Mouse (Mus musculus): ENCODE data around the gene Basp1. TPM values are rescaled to one million over a fixed set of nuclear protein-coding genes. Genes with fewer than 3 reads are reported as not detected.

Basp1 gene
- polyA plus RNA-seq, 1 experiment from 2014 or later, result 201 TPM

DNA sequence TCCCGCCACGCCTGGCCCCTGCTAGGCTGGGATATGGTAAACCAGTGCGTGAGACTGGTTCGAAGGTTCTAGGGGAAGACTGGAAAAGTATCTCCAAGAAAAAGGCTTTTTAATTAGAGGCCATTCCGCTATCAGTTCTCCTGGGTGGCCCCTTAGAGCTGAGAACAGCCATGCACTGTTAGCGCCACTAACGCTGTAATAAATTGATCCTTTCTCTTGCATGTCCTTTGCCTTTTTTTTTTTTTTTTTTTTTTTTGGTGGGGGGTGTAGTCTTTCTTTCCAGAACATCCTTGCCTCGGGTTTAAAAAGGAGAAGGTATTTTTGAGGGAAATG lies 32.6 kb upstream of the Basp1 start:
- DNase-seq (ENCODE audit: low spot score) (no peak), ATAC-seq (ENCODE audit: insufficient read depth, low FRiP score, low TSS enrichment) (no peak)
- peak overlapping the region; percentile 2 for H3K4me2 ChIP-seq (ENCODE audit: low read depth)
- no peak overlapping the region for H3K4me3 ChIP-seq (ENCODE audit: low read depth, low read length)
- no peaks in the 10 kb centered on the region for H3K4me1 ChIP-seq (ENCODE audit: control insufficient read depth, insufficient read depth, low read length)
- WGBS, result 39% methylated on average over 8 of the region's 8 CpGs
- no peak overlapping the region for H3K9ac ChIP-seq (ENCODE audit: low read length)
- no peaks in the 10 kb centered on the region for H3K36me3 ChIP-seq (ENCODE audit: control insufficient read depth, insufficient read depth, low read length)
- H3K27ac ChIP-seq (ENCODE audit: low read depth, low read length), result no peak overlapping the region
- no peaks in the 10 kb centered on the region for H3K9me3 ChIP-seq (ENCODE audit: control insufficient read depth, low read length)
- H3K27me3 ChIP-seq (ENCODE audit: control insufficient read depth, insufficient read depth, low read length), result no peaks in the 10 kb centered on the region

DNA sequence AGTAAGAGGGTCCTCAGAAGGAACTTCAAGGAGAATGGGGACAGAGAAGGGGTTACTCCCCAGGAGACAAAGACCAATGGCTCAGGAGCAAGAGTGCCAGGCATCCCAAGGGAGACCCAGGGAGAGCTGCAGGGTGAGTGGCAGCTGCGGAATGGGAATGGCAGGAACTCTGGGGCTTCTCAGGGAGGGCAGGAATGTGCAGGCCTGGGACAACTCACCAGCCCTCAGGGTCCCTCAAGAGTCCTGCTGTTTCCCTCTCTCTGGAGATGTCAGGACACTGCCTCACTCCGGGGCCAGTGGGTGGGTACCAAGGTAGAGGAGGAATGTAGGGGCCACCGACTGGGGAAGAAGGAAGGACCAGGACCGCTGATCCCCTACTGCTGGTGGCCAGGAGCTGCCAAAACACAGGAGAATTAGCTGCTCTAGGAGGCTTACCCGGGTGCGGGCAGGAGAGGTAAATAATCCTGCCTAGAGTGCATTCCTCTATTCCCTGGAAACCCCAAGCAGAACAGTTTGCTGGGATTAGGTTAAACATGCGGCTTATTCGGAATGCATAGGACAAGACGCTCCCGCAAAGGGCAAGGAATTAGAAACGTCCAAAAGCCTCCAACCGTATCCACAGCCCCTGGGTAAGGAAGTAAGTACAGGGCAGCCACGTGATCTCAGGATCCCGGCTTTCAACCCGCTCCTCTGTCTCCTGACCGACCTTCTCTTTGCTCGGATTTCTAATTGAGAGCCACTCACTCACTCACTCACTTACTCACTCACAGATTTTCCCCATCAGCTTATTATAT lies 32.0 kb upstream of the Basp1 start:
- Histone ChIP-seq H3K4me3 (ENCODE audit: low read depth, low read length) (no peak overlapping the region), H3K4me2 (ENCODE audit: low read depth) (peak overlapping the region; percentile 2), H3K4me1 (ENCODE audit: control insufficient read depth, insufficient read depth, low read length) (no peaks in the 10 kb centered on the region), H3K9ac (ENCODE audit: low read length) (no peak overlapping the region), H3K36me3 (ENCODE audit: control insufficient read depth, insufficient read depth, low read length) (no peaks in the 10 kb centered on the region), H3K27ac (ENCODE audit: low read depth, low read length) (no peak overlapping the region), H3K9me3 (ENCODE audit: control insufficient read depth, low read length) (no peaks in the 10 kb centered on the region), H3K27me3 (ENCODE audit: control insufficient read depth, insufficient read depth, low read length) (no peaks in the 10 kb centered on the region)
- 13% methylated on average over 17 of the region's 17 CpGs for WGBS
- DNase-seq (ENCODE audit: low spot score), result peak; percentile 37
- no peak for ATAC-seq (ENCODE audit: insufficient read depth, low FRiP score, low TSS enrichment)

DNA sequence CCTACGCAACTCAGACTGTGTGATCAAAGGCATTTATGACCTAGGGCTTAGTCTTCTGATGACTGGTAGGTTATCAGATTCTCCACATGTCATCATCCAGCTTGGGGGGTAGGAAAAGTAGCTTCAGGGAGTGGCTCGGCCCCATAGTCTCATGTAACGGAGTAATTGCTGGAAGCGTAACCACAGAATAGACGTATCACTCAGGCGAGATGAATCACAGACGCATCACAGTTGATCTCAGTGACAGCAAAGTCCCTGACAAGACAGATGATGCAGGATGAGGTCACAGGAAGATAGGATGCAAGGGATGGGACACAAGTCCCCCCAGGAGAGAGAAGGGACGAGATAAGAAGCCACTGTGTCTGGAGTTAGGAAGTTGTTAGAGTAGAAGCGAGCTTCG lies 30.6 kb upstream of the Basp1 start:
- Histone ChIP-seq H3K4me1 (ENCODE audit: control insufficient read depth, insufficient read depth, low read length) (no peaks in the 10 kb centered on the region), H3K9ac (ENCODE audit: low read length) (no peak overlapping the region), H3K9me3 (ENCODE audit: control insufficient read depth, low read length) (no peaks in the 10 kb centered on the region), H3K27me3 (ENCODE audit: control insufficient read depth, insufficient read depth, low read length) (no peaks in the 10 kb centered on the region), H3K4me2 (ENCODE audit: low read depth) (no peak overlapping the region), H3K4me3 (ENCODE audit: low read depth, low read length) (no peak overlapping the region), H3K27ac (ENCODE audit: low read depth, low read length) (no peak overlapping the region), H3K36me3 (ENCODE audit: control insufficient read depth, insufficient read depth, low read length) (no peaks in the 10 kb centered on the region)
- DNase-seq (ENCODE audit: low spot score), result no peak
- no peak for ATAC-seq (ENCODE audit: insufficient read depth, low FRiP score, low TSS enrichment)
- 79% methylated on average over 10 of the region's 10 CpGs for WGBS

DNA sequence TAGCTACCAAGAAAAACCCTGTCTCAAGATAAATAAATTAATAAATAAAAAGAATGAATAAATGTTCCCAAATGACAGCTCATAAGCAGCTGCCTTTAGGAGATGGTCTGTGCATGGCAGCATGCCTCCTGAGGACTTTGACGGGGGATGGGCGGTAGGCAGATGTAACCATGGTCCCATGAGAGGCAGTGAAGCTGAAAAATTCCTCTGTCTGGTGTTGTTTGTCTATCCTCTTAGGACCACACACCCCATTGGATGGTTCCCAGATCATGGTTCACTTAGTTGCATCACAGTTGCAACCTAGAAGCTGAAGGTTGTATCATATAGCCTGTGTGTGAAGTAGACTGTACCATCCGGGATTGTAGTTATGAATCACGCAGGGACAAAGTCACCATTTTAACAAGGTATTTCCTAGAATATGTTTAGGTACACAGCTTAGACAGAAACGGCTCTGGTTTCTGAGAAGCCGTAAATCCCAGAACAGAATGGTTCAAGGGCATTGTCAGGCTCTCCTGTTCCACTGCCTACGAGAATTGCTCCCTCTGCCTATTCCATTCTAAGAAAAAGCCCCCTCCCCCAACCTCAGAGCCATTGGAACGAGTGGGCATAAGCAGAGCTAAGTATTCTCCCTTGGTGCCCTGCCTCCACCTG lies 29.7 kb upstream of the Basp1 start:
- H3K9me3 ChIP-seq (ENCODE audit: control insufficient read depth, low read length), result no peaks in the 10 kb centered on the region
- ATAC-seq (ENCODE audit: insufficient read depth, low FRiP score, low TSS enrichment) (no peak), DNase-seq (ENCODE audit: low spot score) (no peak)
- no peak overlapping the region for H3K4me3 ChIP-seq (ENCODE audit: low read depth, low read length)
- H3K27me3 ChIP-seq (ENCODE audit: control insufficient read depth, insufficient read depth, low read length), result no peaks in the 10 kb centered on the region
- H3K9ac ChIP-seq (ENCODE audit: low read length), result no peak overlapping the region
- H3K36me3 ChIP-seq (ENCODE audit: control insufficient read depth, insufficient read depth, low read length), result no peaks in the 10 kb centered on the region
- no peaks in the 10 kb centered on the region for H3K4me1 ChIP-seq (ENCODE audit: control insufficient read depth, insufficient read depth, low read length)
- no peak overlapping the region for H3K4me2 ChIP-seq (ENCODE audit: low read depth)
- H3K27ac ChIP-seq (ENCODE audit: low read depth, low read length), result no peak overlapping the region
- WGBS, result 69% methylated on average over 8 of the region's 8 CpGs

DNA sequence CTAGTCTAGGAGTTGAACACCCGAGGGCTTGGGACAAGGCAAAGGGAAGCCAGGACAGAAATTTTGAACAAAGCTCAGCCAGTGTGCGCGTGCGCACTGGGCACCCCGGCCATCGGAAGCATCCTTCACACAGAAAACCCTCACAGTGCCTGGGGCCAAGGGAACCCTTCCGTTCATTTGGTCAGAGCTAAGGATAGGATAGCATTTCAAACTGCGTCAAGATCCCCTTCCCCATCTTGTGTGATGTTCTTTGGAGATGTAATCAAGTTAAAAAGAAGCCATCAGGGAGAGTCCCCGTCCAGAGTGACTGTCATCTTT lies 28.3 kb upstream of the Basp1 start:
- DNase-seq (ENCODE audit: low spot score) (no peak), ATAC-seq (ENCODE audit: insufficient read depth, low FRiP score, low TSS enrichment) (no peak)
- H3K27ac ChIP-seq (ENCODE audit: low read depth, low read length), result no peak overlapping the region
- no peaks in the 10 kb centered on the region for H3K27me3 ChIP-seq (ENCODE audit: control insufficient read depth, insufficient read depth, low read length)
- no peaks in the 10 kb centered on the region for H3K36me3 ChIP-seq (ENCODE audit: control insufficient read depth, insufficient read depth, low read length)
- H3K9ac ChIP-seq (ENCODE audit: low read length), result no peak overlapping the region
- 76% methylated on average over 9 of the region's 9 CpGs for WGBS
- H3K4me1 ChIP-seq (ENCODE audit: control insufficient read depth, insufficient read depth, low read length), result no peaks in the 10 kb centered on the region
- no peak overlapping the region for H3K4me2 ChIP-seq (ENCODE audit: low read depth)
- H3K4me3 ChIP-seq (ENCODE audit: low read depth, low read length), result no peak overlapping the region
- no peaks in the 10 kb centered on the region for H3K9me3 ChIP-seq (ENCODE audit: control insufficient read depth, low read length)

DNA sequence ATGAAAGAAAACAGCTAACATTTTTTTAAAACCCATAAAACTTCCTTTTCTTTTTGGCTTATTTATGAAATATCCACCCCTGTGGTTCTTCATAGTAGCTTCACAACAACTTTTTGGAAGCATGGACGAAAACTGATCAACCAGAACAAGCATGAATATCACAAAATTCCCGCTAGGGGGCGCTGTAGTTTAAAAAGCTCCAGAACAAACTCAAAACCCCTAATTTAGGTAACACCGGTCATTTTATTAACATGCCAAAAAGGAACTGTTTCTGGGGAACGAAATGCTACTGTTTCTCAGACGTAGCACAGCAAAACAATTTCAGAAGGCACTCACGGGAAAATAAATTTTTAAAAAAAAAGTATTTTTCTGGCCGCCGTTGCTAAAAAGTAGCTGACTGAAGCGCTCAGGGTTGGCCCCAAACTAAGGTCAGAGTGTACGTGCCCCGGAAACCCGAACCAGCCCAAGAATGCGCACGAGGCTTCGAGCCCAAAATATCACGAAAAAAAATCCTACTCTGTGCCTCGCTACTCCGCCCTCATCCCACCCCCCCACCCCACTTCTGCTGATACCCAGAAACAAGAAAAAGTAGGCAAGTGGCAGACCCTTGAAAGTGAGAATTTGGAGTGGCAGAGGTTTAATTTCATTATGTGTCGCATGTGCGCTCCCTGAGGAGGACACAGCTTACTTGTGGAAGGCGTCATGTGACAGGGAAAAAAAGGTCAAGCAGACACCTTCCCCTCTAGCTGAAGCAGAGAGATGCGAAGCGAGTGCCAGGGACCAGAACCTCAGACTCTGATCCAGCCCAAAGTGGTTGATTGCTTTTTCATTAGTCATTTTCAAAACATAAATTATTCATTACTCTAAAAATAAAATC lies 27.7 kb upstream of the Basp1 start:
- H3K27ac ChIP-seq (ENCODE audit: low read depth, low read length), result no peak overlapping the region
- no peaks in the 10 kb centered on the region for H3K27me3 ChIP-seq (ENCODE audit: control insufficient read depth, insufficient read depth, low read length)
- ATAC-seq (ENCODE audit: insufficient read depth, low FRiP score, low TSS enrichment) (no peak), DNase-seq (ENCODE audit: low spot score) (peak; percentile 71)
- no peak overlapping the region for H3K9ac ChIP-seq (ENCODE audit: low read length)
- H3K9me3 ChIP-seq (ENCODE audit: control insufficient read depth, low read length), result no peaks in the 10 kb centered on the region
- H3K36me3 ChIP-seq (ENCODE audit: control insufficient read depth, insufficient read depth, low read length), result no peaks in the 10 kb centered on the region
- peak overlapping the region; percentile 27 for H3K4me2 ChIP-seq (ENCODE audit: low read depth)
- H3K4me1 ChIP-seq (ENCODE audit: control insufficient read depth, insufficient read depth, low read length), result no peaks in the 10 kb centered on the region
- no peak overlapping the region for H3K4me3 ChIP-seq (ENCODE audit: low read depth, low read length)
- 27% methylated on average over 24 of the region's 24 CpGs for WGBS

DNA sequence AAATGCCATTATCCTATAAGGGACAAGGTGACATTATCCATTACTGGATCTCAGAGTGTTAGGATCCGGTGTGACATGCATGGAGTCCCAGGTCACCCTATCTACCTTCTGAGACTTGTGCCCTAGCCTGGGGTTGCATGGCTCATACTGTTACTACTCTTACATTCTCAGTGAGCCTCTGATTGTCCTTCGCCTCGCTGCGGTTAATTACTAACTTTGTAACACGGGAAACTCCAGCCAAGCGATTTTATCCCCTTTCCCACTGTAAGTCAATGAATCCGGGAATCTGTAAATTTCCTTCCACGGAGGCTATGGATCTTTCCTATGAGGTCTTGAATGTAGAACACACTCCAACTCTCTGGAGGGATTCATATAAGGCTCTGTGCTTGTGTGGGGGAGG lies 26.8 kb upstream of the Basp1 start:
- Histone ChIP-seq H3K27me3 (ENCODE audit: control insufficient read depth, insufficient read depth, low read length) (no peaks in the 10 kb centered on the region), H3K4me3 (ENCODE audit: low read depth, low read length) (no peak overlapping the region), H3K9ac (ENCODE audit: low read length) (no peak overlapping the region), H3K36me3 (ENCODE audit: control insufficient read depth, insufficient read depth, low read length) (no peaks in the 10 kb centered on the region), H3K9me3 (ENCODE audit: control insufficient read depth, low read length) (no peaks in the 10 kb centered on the region), H3K4me2 (ENCODE audit: low read depth) (no peak overlapping the region), H3K4me1 (ENCODE audit: control insufficient read depth, insufficient read depth, low read length) (no peaks in the 10 kb centered on the region), H3K27ac (ENCODE audit: low read depth, low read length) (no peak overlapping the region)
- ATAC-seq (ENCODE audit: insufficient read depth, low FRiP score, low TSS enrichment) (no peak), DNase-seq (ENCODE audit: low spot score) (no peak)
- WGBS, result 86% methylated on average over 8 of the region's 8 CpGs

DNA sequence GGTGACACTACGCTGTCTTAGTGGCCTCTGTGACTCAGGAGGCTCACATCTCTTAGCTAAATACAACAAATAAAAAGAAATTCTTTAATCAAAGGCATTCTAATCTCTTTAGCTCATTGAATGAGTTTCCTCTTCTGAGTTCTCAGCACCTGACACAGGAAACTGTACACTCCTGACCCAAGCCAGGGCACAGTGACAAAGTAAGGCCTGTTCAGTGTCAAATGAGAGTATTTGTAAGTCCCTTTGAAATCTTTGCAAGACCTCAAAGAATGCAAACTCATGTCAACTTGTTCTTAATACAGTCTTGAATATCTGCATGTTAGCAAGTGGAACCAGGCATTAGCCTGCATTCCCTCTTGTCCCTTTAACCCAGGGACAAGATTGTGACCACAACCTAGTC lies 18.8 kb upstream of the Basp1 start:
- ATAC-seq (ENCODE audit: insufficient read depth, low FRiP score, low TSS enrichment), result no peak
- Histone ChIP-seq H3K4me1 (ENCODE audit: control insufficient read depth, insufficient read depth, low read length) (no peaks in the 10 kb centered on the region), H3K9ac (ENCODE audit: low read length) (no peak overlapping the region), H3K27me3 (ENCODE audit: control insufficient read depth, insufficient read depth, low read length) (no peaks in the 10 kb centered on the region), H3K9me3 (ENCODE audit: control insufficient read depth, low read length) (no peaks in the 10 kb centered on the region), H3K36me3 (ENCODE audit: control insufficient read depth, insufficient read depth, low read length) (no peaks in the 10 kb centered on the region), H3K27ac (ENCODE audit: low read depth, low read length) (no peak overlapping the region), H3K4me3 (ENCODE audit: low read depth, low read length) (no peak overlapping the region), H3K4me2 (ENCODE audit: low read depth) (no peak overlapping the region)
- no peak for DNase-seq (ENCODE audit: low spot score)
- WGBS, result 54% methylated on average over 1 of the region's 1 CpGs
